Mouse (Mus musculus) intestine, postnatal 0 days (tissue): Measurements from ENCODE around the gene Gm5767. TPM values are rescaled to one million over a fixed set of nuclear protein-coding genes. Genes with fewer than 3 reads are reported as not detected.

ENCODE experiments used
- ATAC-seq: fragments of 200-750 bp; cut with Nextera tagmentation; 2 replicates; pipeline ENCODE4 v1.8.0; 2017; ENCODE audit warnings: mild to moderate bottlenecking, moderate TSS enrichment, moderate library complexity
- H3K27ac ChIP-seq: fragments of 300-500 bp; sonication (generic); 2 replicates; pipeline ENCODE4 v1.5.1; 2014; ENCODE audit warnings: mild to moderate bottlenecking, low read depth, low read length, moderate library complexity
- H3K27me3 ChIP-seq: fragments of 300-500 bp; sonication (generic); replicated peaks from 2 replicates; pipeline ENCODE4 v1.6.1; 2014; ENCODE audit warnings: low read length, mixed read lengths; ENCODE audit not compliant: control insufficient read depth, insufficient read depth
- H3K36me3 ChIP-seq: fragments of 300-500 bp; sonication (generic); 2 replicates; pipeline ENCODE4 v1.6.1; 2014; ENCODE audit warnings: mild to moderate bottlenecking, moderate library complexity; ENCODE audit not compliant: control insufficient read depth, insufficient read depth
- H3K4me1 ChIP-seq: fragments of 300-500 bp; sonication (generic); replicated peaks from 2 replicates; pipeline ENCODE4 v1.6.1; 2014; ENCODE audit warnings: antibody characterized with exemption, low read length, mixed read lengths; ENCODE audit not compliant: control insufficient read depth, insufficient read depth
- H3K4me2 ChIP-seq: fragments of 300-500 bp; sonication (generic); replicated peaks from 2 replicates; pipeline ENCODE4 v1.6.1; 2014; ENCODE audit warnings: low read depth, mild to moderate bottlenecking, moderate library complexity
- H3K4me3 ChIP-seq: fragments of 300-500 bp; sonication (generic); 2 replicates; pipeline ENCODE4 v1.5.1; 2014; ENCODE audit warnings: low read depth, low read length
- H3K9ac ChIP-seq: fragments of 300-500 bp; sonication (generic); 2 replicates; pipeline ENCODE4 v1.6.1; 2014; ENCODE audit warnings: mild to moderate bottlenecking, low read depth, low read length
- H3K9me3 ChIP-seq: fragments of 300-500 bp; sonication (generic); 2 replicates; pipeline ENCODE4 v1.6.1; 2016; ENCODE audit warnings: mixed run types; ENCODE audit not compliant: control insufficient read depth
- CTCF ChIP-seq: sonication (generic); IDR thresholded peaks from 2 replicates; pipeline ENCODE4 v1.5.1; 2016; ENCODE audit warnings: low read depth, mild to moderate bottlenecking, control low read depth, antibody characterized with exemption, moderate library complexity
- WGBS: fragments of 180-500 bp; shearing (Covaris S2); extraction: QIAGEN DNeasy Blood & Tissue Kit; methylation state at CpG from one replicate; pipeline ENCODE4 v1.1.7; 2014; 5-methylcytosine and 5-hydroxymethylcytosine counted together
- polyA plus RNA-seq: library from polyadenylated mRNA; unstranded; fragments of >200 nt; fragmentation: Nextera tagmentation; extraction: Ambion mirVana; gene quantifications from 2 replicates; pipeline ENCODE4 v1.2.1, GENCODE M21; 2015

Gm5767 gene
- polyA plus RNA-seq, 1 experiment from 2014 or later = 0.22 TPM

DNA sequence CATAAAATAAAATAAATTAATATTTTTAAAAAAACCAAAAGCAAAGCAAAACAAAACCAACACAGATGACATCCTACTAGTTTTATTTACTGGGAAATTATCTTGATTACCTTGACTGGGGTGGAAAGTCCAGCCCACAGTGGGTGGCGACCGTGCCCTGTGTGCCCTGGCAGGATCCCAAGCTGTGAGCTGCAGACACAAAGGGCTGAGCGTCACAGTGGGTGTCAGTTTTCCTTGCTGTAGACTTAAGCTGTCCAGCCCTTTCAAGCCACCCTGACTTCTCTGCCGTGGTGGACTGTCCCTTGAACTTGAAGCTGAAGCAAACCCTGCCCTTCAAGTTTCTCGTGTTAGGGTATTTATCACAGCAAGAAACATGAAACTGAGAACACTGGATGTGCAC lies 2.5 kb upstream of the Gm5767 start:
- WGBS = 46% methylated on average over 5 of the region's 5 CpGs
- H3K9ac ChIP-seq = no peak overlapping the region
- H3K4me3 ChIP-seq = no peak overlapping the region
- ATAC-seq = no peak
- no peaks in the 10 kb centered on the region for H3K36me3 ChIP-seq
- no peaks in the 10 kb centered on the region for H3K4me1 ChIP-seq
- TF ChIP-seq CTCF = no peak
- H3K27ac ChIP-seq = no peak overlapping the region
- H3K4me2 ChIP-seq = no peak overlapping the region
- H3K9me3 ChIP-seq = no peaks in the 10 kb centered on the region
- H3K27me3 ChIP-seq = no peaks in the 10 kb centered on the region

DNA sequence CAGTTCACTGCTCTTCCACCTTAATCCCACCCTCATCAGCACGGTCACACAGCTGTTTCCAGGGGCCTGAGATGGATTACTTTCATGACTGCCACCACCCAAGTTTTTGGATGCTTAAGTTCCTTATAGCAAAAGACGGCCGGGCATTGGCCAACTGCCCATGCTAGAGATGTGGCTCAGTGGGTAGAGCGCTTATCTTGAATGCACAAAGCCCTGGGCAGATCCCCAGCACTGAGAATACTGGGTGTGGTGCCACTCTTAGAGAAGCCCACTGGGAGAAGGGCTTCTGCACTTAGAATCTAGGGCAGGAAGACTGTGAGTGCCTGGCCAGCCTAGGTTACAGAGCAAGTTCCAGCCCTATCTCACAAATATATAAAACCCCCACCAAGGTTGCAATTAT lies 1.9 kb upstream of the Gm5767 start:
- Histone ChIP-seq H3K4me2 (no peak overlapping the region), H3K4me1 (no peaks in the 10 kb centered on the region), H3K36me3 (no peaks in the 10 kb centered on the region), H3K4me3 (no peak overlapping the region), H3K9ac (no peak overlapping the region), H3K27me3 (no peaks in the 10 kb centered on the region), H3K27ac (no peak overlapping the region), H3K9me3 (no peaks in the 10 kb centered on the region)
- ATAC-seq = no peak
- 74% methylated on average over 4 of the region's 4 CpGs for WGBS
- no peak for TF ChIP-seq CTCF

DNA sequence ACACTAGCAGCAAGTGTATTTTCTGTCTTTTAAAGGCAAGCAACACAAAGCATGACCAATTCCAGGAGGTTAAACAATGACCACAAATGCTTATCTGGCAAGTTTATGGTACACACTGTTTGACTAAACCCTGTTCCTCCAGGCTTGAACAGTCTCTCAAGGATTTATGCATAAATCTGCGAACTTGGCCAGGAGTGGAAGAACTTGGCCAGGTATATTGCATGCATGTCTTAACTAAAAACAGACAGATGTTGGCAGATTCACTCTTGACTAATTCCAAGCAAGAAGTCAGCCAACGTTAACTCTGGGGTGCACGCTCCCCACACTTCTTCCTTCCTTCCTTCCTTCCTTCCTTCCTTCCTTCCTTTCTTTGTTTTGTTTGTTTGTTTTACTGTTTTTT lies 790 bp upstream of the Gm5767 start:
- ATAC-seq = no peak
- H3K27me3 ChIP-seq = no peaks in the 10 kb centered on the region
- H3K4me2 ChIP-seq = no peak overlapping the region
- 64% methylated on average over 3 of the region's 3 CpGs for WGBS
- TF ChIP-seq CTCF = no peak
- no peak overlapping the region for H3K4me3 ChIP-seq
- H3K9ac ChIP-seq = no peak overlapping the region
- no peaks in the 10 kb centered on the region for H3K9me3 ChIP-seq
- H3K36me3 ChIP-seq = no peaks in the 10 kb centered on the region
- no peaks in the 10 kb centered on the region for H3K4me1 ChIP-seq
- H3K27ac ChIP-seq = no peak overlapping the region

DNA sequence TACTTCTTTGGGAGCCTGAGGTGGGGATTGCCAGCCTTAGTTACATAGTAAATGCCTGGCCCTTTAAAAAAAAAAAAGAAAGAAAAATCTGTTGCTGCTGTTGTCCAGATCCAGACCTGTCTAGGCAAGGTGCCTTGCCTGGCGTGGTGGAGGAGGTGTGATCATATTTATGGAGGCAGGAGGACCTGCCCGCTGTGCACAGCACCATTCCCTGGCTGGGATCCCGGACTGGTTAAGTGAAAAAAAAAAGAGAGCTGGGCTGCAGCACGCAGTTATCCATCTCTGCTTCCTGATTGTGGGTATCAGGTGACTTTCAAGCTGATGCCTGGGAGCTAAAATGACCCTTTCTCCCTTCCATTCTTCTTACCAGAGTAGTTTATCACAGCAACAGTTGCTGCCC lies 4.5 kb downstream of the Gm5767 start:
- H3K36me3 ChIP-seq = peaks cover 14% of the 10 kb centered on the region
- no peak for TF ChIP-seq CTCF

DNA sequence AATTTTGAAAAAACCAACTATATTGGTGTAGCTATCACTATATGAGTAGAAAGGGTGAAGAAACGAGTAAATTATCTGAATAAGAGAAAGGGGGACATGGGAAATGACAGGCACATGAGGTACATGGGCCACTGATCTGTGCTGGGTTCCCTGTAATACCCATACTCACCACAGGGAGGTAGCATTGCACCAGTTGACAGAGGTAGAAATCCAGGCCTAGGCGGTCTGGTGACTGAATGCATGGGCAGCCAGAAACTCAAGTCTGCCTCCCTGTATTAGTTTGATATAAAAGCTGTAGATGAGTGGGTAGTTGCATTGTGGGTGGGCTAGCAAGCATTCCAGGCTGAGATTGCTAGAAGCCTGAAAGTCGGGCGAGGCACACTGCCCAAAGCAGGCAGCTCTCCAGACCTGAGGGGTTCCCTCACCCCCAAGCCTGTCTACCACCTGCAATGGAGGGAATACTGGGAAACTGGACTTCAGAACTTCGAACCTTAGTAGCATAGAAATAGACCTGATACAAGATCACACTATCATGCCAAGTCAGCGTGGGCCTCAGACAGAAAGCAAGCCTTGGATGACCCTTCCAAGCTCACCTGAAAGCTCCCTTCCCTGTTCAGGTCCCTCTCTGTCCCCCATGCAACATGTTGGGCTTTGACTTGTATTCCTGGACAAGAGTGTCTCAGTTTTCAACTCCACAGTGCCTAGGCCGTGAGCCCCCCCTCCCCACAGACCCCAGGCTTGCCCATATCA lies 5.7 kb downstream of the Gm5767 start:
- no peaks in the 10 kb centered on the region for H3K9me3 ChIP-seq
- H3K4me3 ChIP-seq = no peak overlapping the region
- peak; percentile 50 for ATAC-seq
- H3K36me3 ChIP-seq = peaks cover 25% of the 10 kb centered on the region
- H3K4me1 ChIP-seq = no peaks in the 10 kb centered on the region
- no peak overlapping the region; the same call in 1 of the 2 replicates for H3K27ac ChIP-seq
- TF ChIP-seq CTCF = peak; percentile 95
- 52% methylated on average over 7 of the region's 7 CpGs for WGBS
- H3K9ac ChIP-seq = no peak overlapping the region
- H3K27me3 ChIP-seq = no peaks in the 10 kb centered on the region
- 0 out of 2 replicates have a peak overlapping the region, but pooled peaks have one; percentile 17 for H3K4me2 ChIP-seq

More for the DNA sequence above, 4.5 kb downstream of the Gm5767 start:
- 46% methylated on average over 4 of the region's 4 CpGs for WGBS
- no peak overlapping the region for H3K27ac ChIP-seq
- H3K9ac ChIP-seq = no peak overlapping the region
- H3K27me3 ChIP-seq = no peaks in the 10 kb centered on the region
- H3K9me3 ChIP-seq = no peaks in the 10 kb centered on the region
- no peak overlapping the region for H3K4me3 ChIP-seq
- ATAC-seq = no peak
- no peaks in the 10 kb centered on the region for H3K4me1 ChIP-seq
- no peak overlapping the region for H3K4me2 ChIP-seq

DNA sequence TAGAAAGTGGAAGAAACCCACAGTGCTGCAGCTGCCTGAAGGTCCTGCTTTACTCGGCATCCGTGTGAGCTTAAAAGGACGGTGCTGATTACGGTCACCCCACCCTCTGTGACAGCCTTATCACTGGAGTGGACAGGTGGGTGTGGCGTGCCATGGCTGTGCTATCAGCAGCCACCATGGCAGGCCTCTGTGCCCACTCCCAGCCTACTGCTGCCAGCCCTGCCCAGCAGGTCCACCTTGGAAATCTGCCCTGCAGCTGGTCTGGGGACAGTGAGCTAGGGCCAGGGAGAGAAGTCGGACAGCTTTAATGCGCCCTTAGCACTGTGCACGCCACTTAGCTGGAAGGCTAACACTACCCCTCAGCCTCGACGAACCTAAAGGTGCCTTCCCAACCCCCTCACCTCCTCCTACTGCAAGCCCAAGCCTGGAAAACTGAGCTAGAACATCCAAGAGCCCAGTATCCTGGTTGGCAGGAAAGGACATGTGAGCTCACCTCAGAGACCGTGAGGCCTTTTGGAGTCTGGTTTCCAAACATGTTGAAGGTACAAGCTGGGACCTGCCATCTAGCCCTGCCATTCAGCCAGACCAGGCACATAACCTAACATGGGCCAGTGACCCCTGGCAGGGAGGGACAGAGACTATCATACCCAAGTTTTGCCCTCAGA lies 6.4 kb downstream of the Gm5767 start:
- 67% methylated on average over 11 of the region's 11 CpGs for WGBS
- Histone ChIP-seq H3K36me3 (peaks cover 32% of the 10 kb centered on the region), H3K4me2 (0 out of 2 replicates have a peak overlapping the region, but pooled peaks have one; percentile 17), H3K27ac (peak overlapping the region; percentile 50; the same call in 1 of the 2 replicates), H3K9ac (no peak overlapping the region), H3K9me3 (no peaks in the 10 kb centered on the region), H3K4me1 (no peaks in the 10 kb centered on the region), H3K27me3 (no peaks in the 10 kb centered on the region), H3K4me3 (no peak overlapping the region)
- no peak for TF ChIP-seq CTCF
- peak; percentile 54 for ATAC-seq
